Mouse (Mus musculus) E14TG2a.4 (cell line): ENCODE data around the gene B830017H08Rik.

Source experiments
- CTCF ChIP-seq: conservative IDR thresholded peaks from 2 replicates; pipeline ENCODE4 v1.5.1; 2014; ENCODE audit warnings: low read length
- NANOG ChIP-seq: IDR thresholded peaks from 2 replicates; pipeline ENCODE4 v1.6.1; 2014; ENCODE audit warnings: borderline replicate concordance, low read length, mixed read lengths

- TF ChIP-seq CTCF (no peak), NANOG (no peak)
These were observed 29.1 kb upstream of the B830017H08Rik start for GRCm38 (mm10) chr16:17803675-17804448.
